Mouse (Mus musculus): ENCODE results near the gene Nkg7.
A peak's percentile ranks its signal among the peaks of the same experiment; 100 is the strongest.
"Not testable (repeated sequence)": the region's sequence is repeated elsewhere in the genome, so short reads cannot be mapped to it uniquely, and the experiment has no call there.

The Nkg7 gene

GRCm38 (mm10) chr7:43436341-43437255 is at the start of gene Nkg7:
Gene Nkg7, plus strand, starts transcription at chr7:43437073.
- no peak for DNase-seq (ENCODE audit: low spot score in 2 of 2)

DNA sequence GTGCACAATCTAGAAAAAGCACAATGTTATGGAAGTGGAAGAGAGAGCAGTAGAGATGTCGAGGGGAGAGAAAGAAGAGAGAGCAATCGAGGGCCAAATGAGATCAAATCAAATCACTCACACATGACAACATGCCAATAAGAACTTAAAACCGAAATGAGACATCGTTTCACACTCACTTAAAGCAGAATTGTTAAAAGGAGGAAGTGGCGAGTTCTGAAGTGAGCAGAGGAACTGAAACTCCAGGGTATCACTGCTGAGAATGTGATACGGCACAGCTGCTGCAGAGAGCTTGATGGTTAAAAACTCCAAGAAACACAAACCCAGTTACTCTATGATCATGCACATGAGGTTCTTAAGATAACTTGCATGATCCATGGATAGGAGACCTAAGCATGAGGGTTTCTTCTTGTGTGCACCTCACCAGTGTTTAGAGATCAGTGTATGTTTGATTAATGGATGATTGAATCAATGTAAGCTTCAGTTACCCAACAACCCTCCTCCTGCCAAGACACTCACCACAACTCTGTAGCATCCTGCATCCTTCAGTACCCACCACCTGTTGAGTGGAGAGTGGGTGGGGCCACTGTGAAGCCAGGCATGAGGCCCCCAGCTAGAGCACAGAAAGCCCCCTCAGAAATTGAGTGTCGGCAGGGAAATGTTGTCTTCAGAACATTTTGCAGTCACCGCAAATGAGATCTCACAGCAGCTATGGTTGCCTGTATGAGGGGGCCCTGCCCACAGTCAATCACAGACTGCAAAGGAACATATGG is 44.3 kb upstream of the Nkg7 start:
- DNase-seq (ENCODE audit: low spot score in 2 of 2), result peak; percentile 27 to 65

DNA sequence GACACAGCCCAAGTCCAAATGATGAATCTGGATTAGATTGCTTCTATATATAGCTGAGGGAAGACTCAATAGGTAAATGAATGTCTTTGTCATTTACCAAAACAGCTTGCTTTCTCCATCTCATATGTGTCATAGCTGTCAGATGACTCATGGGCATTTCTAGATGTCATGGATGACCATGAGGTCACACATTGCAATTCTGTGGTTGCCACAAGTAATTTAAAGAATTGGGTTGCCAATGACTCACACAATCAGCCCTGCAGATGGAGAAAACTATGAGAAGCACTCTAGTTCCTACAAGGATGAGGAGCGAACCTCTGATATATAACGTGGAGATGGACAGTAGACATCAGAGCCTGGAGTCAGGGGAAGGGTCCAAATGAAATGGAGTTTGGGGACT is 37.4 kb upstream of the Nkg7 start:
- no peak for DNase-seq (ENCODE audit: low spot score in 2 of 2)

DNA sequence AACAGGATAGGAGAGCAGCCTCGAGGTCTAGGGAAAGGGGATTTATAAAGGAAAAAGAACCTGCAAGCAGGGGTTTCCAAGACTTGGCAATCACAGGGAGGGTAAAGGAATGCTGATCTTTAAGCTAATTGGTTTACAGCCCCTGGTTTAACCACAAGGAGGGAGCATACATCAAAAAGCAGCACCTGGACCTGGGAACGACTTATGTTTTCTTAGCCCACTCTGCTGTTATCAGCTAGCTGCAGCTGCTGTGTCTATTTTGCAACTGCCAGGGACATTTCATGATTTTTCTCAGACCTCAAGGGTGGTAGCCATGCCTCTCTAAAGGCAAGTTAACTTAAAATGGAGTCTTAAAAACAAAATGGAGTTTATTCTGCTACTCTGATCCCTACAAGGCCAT is 34.2 kb upstream of the Nkg7 start:
- no peak for DNase-seq (ENCODE audit: low spot score in 2 of 2)

- no peak for DNase-seq (ENCODE audit: low spot score in 2 of 2)
Measured at GRCm38 (mm10) chr7:43407573-43407972, 29.3 kb upstream of the Nkg7 start.

DNA sequence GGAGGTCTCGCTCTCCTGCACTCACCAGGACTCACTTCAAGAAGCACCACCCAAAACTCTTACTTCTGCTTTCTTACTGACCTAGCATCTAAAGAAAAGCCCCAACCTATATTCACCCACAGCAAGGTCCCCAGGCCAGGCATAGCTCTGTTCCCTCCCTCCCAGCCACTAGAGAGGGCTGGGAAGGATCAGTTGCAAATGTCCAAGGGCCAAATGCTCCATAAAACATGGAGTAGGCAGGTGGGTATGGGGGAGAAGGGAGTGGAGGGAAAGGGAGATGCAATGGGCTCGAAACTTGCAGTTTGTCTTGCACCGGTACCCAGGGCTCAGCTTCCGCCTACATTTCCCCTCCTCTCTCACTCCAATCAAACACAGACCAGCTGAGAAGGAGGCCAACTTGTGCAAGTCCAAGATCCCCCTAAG is 28.7 kb upstream of the Nkg7 start, which contains the start of gene Siglecg:
TSS of gene Siglecg (plus strand) at position 74 of the 423 bp plus-strand sequence.
- DNase-seq (ENCODE audit: low spot score in 2 of 2), result peak; percentile 30 to 71

DNA sequence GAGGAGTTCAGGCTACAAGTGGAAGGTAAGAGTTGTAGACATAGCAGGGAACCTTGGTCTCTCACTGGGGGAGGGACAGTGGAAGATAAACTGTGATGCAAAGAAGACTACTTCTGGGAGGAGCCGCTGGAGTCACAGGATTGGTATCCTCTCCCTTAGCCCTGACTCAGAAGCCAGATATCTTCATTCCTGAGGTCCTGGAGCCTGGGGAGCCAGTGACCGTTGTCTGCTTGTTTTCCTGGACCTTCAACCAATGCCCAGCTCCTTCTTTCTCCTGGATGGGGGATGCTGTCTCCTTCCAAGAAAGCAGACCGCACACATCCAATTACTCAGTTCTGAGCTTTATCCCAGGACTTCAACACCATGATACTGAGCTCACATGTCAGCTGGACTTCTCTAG is 27.8 kb upstream of the Nkg7 start:
- DNase-seq (ENCODE audit: low spot score in 2 of 2), result no peak

DNA sequence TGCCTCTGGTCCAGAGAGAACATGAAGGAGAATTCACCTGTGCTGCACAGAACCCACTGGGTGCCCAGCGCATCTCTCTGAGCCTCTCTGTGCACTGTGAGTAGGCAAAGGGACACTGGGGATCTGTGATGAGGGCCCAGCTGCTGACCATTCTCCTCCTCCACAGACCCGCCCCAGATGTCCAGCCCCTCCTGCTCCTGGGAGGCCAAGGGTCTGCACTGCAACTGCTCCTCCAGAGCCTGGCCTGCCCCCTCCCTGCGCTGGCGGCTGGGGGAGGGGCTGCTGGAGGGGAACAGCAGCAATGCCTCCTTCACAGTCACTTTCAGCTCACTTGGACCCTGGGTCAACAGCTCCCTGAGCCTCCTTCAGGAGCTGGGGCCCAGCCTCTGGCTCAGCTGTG is 25.1 kb upstream of the Nkg7 start:
- DNase-seq (ENCODE audit: low spot score in 2 of 2), result not testable (repeated sequence)

DNA sequence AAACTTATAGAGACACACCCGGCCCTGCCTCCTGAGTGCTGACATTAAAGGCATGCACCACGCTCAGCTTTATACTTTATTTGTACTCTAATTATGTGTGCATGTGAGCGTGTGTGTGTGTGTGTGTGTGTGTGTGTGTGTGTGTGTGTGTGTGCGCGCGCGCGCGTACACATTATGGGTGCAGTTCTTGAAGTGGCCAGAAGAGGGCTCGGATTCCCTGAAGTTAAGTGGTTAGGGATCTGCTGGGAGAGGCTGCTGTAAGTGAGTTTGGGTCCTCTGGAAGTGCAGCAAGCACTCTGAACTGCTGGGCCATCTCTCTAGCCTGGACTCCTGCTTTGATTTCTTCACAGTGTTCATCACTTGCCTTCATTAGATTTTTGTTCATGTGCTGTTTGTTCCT is 19.6 kb upstream of the Nkg7 start:
- no peak for DNase-seq (ENCODE audit: low spot score in 2 of 2)

DNA sequence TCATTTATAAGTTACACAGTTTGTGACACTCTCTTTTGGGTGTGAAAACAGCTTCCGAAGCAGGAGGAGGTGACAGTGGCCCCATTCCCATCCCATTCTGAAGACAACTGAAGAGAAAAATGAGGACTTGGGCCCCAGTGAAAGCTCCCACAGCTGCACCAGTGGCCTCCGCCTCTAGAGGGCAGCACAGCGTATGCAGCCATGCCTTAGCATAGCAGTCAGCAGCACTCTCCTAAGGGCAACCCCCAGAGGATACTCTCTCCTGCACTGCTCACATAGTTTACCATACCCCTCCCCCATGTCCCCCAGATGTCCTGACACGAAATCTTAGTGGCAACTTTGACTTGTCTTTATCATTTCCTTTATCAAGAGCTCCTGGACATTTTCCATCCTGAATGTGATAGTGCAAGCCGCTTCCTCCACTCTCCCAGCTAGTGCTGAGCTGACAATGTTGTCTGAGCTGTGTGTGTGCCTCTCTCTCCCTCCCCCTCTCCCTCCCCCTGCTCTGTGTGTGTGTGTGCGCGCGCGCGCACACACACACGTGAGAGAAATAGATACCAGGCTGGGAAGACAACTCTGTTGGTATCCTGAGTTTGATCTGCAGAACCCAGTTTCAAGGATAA is 13.8 kb upstream of the Nkg7 start:
- DNase-seq (ENCODE audit: low spot score in 2 of 2), result peak; percentile 78 to 93

GRCm38 (mm10) chr7:43423991-43424625 is 12.8 kb upstream of the Nkg7 start:
- DNase-seq (ENCODE audit: low spot score in 2 of 2), result no peak

GRCm38 (mm10) chr7:43427406-43427805 is 9.5 kb upstream of the Nkg7 start, which contains the start of gene Lim2:
Gene Lim2, plus strand, starts transcription at chr7:43427670.
- no peak for DNase-seq (ENCODE audit: low spot score in 2 of 2)

DNA sequence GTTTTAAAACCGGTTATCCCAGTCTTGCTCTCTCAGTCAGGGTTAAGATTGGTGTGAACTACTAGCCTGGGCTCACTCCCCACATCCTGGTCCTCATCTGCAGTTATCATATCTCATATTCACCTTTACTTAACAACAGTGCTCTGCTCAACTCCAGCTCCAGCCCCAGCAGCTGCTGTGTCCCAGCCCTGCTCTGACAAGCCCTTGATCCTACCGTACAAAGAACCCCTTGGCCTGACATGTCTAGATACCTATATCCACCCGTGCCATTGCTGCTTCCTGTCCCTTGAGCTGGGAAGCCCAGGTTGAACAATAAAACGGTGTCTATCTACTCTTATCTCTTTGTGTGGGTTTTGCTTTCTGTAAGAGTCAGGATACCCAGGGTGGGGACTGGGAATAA is 7.4 kb upstream of the Nkg7 start:
- no peak for DNase-seq (ENCODE audit: low spot score in 2 of 2)

DNA sequence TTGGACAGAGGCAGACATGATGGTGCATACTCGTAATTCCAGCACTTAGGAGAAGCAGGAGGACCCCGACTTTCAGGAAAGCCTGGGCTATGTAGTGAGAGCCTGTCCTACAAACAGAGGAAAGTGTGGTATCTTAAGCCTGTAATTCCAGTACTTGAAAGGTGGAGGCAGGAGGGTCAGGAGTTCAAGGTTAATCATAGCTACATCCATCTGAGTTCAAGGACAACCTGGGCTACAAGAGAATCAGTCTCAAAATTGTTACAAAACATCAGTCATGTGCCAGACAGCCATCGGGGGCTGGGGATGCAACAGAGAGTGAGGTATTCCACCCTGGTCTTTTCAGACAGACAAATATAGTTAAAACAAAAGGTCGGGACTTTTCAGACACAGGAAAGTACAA is 4.0 kb upstream of the Nkg7 start:
- no peak for DNase-seq (ENCODE audit: low spot score in 2 of 2)

GRCm38 (mm10) chr7:43434676-43435075 is 2.2 kb upstream of the Nkg7 start:
- no peak for DNase-seq (ENCODE audit: low spot score in 2 of 2)

DNA sequence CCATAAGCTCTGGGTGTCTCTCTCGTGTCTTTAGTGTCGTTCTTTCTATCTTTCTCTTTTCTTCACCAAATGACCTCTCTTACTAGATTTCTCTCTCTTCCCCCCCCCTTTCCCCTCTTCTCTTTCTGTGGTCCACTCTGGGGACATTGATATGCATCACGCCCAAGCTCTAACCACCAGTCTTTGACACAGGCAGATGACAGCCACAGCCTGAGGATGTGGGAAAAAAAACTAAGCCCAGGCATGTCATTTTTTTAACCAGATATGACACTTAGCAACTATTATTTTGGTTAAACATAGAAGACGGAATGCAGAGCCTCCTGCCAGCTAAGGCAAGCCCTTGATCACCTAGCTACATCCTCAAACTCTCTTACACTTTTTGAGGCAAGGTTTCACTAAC is 1.7 kb downstream of the Nkg7 start:
- no peak for DNase-seq (ENCODE audit: low spot score in 2 of 2)

DNA sequence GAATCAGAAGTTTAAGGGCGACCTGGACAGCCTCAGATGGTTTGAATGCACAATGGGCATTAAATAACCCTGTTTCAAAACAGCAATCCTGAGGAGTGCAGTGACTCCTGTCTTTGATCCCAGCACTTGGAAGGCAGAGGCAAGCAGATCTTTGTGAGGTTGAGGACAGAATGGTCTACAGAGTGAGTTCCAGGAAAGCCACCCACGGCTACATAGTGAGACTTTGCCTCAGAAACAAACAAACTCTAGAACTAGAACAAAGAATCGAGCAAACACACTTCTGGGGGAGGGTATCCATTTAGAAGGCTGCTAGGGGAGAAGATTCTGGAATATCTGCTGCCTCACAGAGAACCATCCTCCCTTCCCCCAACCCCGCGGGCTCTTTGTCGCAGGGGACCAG is 3.6 kb downstream of the Nkg7 start, which contains the start of gene Cldnd2:
TSS of gene Cldnd2 (plus strand) at position 301 of the 400 bp plus-strand sequence.
- DNase-seq (ENCODE audit: low spot score in 2 of 2), result no peak

DNA sequence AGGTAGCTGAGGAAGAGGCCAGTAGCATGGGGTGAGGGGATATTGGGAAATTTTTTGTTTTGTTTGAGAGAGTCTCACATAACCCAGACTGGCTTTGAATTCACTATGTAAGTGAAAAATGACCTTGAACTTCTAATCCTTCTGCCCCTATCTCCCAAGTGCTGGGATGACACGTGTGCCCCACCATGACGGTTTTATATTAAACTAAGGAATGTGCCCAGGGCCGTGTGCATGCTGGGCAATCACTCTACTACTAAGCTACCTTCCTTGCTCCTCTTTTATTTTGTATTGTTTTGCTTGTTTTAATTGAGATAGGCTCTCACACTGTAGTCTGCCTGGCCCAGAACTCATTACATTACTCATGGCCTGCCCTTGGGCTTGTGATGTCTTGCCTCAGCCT is 4.2 kb downstream of the Nkg7 start:
- no peak for DNase-seq (ENCODE audit: low spot score in 2 of 2)

DNA sequence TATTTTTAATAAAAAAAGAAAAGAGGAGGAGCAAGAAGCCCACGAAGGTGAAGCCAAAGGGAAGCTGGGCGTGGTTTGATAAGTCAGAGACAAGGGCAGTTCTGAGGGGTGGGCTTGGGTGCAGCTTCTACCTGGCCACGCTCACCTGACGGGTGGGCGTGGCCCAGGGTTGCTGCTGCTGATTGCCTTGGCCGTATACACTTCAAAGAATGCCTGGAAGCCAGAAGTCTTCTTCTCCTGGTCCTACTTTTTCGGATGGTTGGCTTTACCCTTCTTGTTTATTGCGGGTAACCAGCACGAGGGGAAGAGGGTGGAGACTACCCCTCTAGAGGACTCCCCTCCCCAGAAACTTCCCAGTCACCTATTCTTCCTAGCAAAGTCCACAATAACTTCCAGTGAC is 5.8 kb downstream of the Nkg7 start:
- DNase-seq (ENCODE audit: low spot score in 2 of 2), result no peak

DNA sequence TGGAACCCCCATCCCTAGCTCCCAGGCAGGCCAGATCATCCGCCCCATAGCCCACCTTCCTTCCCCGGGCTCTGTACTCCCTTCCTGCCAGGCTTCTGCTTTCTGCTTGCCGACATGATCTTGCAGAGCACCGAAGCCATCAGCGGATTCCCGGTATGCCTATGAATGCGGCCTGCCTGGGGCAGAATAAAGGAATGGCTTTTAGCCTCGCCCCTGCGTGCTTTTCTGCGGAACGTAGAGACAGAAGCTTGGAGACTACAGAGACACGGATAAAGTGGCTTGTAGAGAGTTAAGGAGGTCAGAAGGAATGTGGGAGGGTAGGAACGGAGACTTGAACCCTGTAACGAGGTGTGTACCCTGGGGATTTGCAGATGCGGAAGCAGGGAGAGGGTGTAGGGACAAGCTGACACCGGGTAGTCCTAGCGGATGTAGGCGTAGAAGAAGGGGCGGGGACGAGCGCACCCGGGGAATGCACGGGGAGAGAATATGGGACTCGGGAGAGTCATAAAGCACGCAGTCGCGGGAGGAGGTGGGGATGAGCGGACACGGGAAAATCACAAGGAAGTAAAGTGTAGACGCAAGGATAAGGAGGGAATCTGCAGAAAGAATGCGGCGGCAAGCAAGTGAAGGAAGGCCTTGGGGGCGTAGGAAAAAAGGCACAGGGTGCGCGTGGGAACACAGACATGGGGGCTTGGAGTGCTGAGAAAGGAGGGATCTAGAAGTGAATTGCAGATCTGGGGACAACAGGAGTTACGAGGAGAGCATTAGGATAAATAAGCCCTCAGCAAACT is 6.4 kb downstream of the Nkg7 start:
- DNase-seq (ENCODE audit: low spot score in 2 of 2), result peak; percentile 70 to 83

DNA sequence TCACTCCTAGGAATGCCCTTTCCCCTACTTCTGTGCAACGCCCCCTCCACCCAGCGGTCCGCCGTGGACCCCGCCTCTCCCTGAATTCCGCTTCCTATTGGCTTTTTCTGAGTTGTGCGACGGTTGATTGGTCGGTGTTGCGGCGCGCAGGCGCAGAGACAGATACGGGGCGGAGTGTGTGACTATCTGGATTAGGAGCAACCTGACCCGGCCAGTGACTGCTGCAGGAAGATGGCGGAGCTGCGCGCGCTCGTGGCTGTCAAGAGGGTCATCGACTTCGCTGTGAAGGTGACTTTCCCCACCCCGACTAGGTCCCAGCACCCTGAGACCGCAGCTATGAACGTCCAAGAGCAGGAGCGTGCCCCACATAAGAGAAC is 7.0 kb downstream of the Nkg7 start, which contains the start of the genes Etfb and Gm45233:
TSS of gene Etfb (plus strand) at position 167 of the 377 bp plus-strand sequence.
TSS of gene Gm45233 (plus strand) at position 212 of the 377 bp plus-strand sequence.
- peak; percentile 90 to 94 for DNase-seq (ENCODE audit: low spot score in 2 of 2)

Measured in spleen, postnatal 4 days (tissue).